Mouse (Mus musculus) G1E-ER4 (cell line): ENCODE results near the gene Fam173b. TPM values are rescaled to one million over a fixed set of nuclear protein-coding genes. Genes with fewer than 3 reads are reported as not detected.

ENCODE experiments used
- GATA1 ChIP-seq: IDR thresholded peaks from one replicate; pipeline ENCODE4 v1.8.0; 2012; ENCODE audit warnings: low read length, inconsistent platforms
- polyA plus RNA-seq: library from polyadenylated mRNA; stranded (reverse); fragments of >175 nt; gene quantifications from 2 replicates; pipeline ENCODE4 v1.2.3, GENCODE M21; 2012

Fam173b gene
- polyA plus RNA-seq, 1 experiment = 3.9 TPM

DNA sequence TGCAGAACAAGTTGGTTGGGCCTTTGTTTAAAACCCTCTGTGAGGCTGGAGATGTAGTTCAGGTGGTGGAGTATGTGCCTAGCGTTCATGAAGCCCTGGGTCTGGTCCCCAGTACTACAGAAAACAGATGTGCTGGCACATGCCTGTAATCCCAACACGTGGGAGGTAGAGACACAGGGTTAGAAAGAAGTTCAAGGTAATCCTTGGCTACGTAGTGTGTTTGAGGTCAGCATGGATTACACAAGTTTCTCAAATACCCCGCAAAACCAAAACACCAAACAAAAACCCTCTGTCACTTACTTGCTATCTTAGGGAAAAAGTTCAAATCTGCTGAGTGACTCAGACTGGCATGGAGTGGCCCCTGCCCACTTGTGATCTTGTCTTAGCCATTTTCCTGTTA lies 10.3 kb downstream of the Fam173b start:
- no peak for TF ChIP-seq GATA1

GRCm38 (mm10) chr15:31613826-31614453 lies 12.3 kb downstream of the Fam173b start:
- TF ChIP-seq GATA1 = no peak

DNA sequence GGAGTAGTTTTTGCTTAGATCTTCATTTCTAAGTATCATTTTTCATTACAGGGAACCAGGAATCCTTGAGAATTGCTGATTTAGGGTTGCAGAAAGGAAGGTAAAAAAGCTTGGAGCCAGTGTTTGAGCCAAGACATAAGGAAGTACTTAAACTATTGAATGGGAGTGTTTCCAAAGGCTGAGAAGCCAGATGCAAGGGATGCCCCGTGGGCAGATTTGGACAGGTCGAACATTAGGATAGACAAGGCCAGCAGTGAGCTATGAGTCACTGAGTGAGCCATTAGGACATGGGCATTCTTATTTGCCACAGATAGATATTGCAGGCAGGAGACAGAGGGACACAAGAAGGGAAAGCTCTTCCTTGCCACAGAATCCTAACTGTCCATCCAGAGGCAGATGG lies 13.0 kb downstream of the Fam173b start:
- no peak for TF ChIP-seq GATA1

DNA sequence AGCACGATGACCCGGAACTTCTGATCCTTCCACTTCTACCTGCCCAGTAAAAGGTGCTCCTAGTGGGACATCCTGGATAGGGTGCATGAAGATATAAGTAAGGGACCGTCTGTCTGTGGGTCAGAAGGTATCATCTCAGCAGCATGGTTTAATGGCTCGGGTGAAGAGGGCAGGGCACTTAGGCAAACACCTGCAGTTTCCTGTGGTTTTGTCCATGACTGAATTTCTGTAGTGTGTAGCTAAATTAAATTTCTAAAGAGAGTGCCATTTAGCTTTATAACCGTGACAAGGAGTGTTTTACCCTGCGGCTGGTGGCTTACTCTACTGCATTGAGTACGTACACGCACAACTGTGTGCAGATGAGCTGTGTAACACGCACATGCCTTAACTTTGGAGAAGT lies 15.6 kb downstream of the Fam173b start:
- TF ChIP-seq GATA1 = no peak

DNA sequence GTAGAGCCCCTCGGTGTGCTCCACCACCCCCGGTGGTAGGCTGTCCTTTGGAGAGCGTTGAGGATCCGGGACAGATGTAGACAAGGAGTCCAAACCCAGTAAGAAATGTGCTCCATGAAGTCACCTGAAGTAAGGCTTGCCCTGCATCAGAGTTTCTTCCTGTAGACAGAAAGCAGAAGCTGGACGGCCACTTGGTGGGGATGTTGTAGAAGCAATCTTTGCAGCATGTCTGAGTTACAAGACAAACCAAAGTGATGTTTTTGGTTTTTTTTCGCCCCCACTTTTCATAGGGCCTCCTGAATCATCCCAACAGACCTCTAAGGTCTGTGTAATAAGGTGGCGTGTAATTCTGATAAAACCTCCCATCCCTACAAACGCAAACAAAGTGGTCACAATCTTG lies 17.9 kb downstream of the Fam173b start:
- TF ChIP-seq GATA1 = no peak

DNA sequence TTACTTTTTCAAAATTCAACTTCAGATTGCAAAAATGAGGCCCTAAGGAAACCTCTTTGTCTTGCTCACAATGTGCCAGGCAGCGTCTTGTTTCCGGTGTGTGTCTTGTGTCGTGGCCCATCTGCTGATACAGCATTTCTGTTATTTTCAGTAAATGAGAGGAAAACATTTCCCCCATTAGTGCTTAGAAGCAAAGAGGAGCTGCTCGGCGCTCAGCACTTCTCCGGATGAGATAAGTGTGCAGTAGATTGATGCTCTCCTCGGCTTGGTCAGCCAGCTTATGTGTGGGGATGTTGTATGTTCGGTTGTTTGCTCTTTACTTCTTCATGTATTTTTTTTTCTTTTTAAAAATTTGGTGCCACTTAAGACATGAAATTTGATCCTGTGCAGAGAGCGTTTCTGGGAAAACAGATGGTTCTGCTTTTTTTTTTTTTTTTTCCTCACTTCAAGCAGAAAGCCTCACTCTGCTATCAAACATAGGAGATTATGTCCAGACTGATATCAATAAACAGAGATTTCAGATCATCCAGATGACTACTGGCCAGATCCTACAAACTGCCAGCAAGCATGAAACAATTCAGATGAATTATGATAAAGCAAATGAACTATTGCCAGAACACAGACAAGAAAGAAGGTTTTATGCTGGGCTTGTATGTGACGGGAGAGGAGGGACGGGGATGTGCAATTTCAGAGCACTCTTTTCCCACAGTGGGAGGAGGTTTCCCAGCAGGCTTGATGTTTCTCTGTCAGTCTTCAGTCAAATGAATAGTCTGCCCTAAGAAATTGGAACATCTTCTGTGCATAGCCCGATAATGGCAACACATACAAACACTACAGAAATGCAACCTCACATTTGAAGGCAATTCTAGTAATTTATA lies 25.9 kb downstream of the Fam173b start:
- no peak for TF ChIP-seq GATA1

DNA sequence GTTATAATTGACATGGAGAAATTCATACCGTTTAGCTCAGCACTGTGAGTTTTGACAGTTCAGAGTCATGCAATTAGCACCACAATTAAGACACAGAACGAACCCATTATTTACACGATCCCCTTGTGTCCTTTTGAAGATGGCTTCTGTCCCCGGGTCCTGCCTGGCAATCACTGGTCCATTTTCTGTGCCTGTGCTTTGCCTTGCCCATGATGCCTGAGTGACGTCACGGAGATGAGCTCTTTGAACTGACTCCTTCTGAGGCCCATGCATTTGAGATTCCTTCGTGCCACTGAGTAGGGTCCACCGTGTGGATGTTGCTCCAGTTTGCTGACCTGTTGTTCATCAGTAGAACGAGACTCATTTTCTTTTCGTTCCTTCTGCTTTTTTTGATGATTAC lies 26.5 kb downstream of the Fam173b start:
- no peak for TF ChIP-seq GATA1

DNA sequence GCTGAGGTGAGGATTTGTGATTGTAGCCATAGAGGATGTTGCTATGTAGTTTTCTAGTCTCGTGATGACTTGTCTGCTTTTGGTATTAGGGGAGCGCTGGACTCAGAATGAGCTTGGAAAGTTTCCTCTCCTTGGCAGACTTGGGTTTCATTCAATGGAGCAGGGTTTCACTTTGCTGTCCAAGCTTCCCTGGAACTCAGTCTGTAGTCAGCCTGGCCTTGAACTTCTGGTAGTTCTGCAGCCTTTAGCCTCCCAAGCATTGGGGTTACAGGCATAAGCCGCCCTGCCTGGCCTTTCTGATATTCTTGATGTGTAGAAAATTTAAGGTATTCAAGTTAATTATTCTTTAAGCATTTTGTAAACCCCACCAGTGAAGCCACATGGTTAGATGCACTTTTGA lies 27.9 kb downstream of the Fam173b start:
- TF ChIP-seq GATA1 = no peak

DNA sequence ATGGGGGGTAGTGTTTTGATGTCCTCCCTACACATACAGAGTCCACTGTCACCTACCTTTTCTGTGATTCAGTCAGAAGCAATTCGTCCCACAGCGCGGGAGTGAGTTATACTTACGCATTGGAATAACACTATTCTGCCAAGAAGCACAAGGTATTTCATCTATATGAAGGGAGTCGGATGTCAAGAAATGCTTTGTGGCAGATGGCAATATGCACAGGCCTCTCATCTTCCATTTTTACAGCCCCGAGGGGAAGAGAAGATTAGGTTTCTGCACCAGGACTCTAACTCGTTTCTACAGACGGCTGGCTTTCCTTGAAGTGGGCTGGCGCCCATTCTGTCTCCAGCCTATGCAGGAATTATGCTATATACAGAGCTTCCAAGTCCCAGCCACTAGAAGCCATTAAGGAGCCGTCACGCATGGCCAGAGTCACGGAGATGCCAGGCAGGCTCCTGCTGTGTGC lies 29.8 kb downstream of the Fam173b start:
- TF ChIP-seq GATA1 = no peak

DNA sequence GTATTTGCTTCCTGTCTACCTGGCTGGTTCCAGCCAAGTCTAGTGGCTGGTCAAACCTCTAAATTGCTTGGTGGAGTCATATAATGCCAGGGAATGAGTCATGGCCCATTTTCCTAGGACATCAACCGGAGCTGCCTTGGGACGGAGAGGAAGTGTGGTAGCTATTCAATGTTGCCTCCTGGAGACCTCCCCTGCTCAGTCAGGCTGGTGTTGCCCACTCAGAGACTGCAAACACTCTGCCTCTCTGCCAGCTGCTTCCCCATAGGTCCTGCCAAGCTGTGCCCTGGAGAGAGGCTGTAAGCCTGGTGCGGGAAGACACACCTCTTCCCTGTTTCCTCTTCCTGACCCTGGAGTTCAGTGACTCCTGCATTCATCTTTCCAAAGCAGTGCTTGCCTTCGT lies 30.8 kb downstream of the Fam173b start:
- TF ChIP-seq GATA1 = no peak

GRCm38 (mm10) chr15:31634582-31634981 lies 32.9 kb downstream of the Fam173b start:
- no peak for TF ChIP-seq GATA1

DNA sequence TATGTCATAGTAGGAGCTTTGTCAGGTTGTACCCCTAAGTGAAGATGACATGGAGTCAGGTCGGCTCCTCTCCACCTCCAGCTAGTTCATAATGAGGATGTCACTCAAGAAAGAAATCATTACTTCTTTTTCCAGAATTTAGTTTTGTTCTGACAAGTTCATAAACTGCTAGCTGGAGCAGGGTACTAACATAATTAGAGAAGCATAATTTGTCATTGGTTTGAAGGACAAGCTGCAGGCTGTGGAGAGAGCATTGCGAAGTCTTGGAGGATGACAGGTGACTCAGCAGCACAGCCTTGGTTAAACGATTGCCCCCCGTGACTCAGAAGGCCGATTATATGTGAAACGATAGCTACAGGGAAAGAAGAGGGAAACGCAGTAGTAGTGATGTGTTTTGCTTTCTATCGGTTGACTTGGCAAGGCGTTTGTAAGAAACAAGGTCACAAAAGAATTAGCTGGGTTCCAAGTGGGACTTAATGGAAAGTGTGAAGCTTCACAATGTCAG lies 34.5 kb downstream of the Fam173b start:
- TF ChIP-seq GATA1 = no peak

- TF ChIP-seq GATA1 = no peak
Measured at GRCm38 (mm10) chr15:31647225-31647624, 45.6 kb downstream of the Fam173b start.

GRCm38 (mm10) chr15:31647851-31648569 lies 46.4 kb downstream of the Fam173b start:
- TF ChIP-seq GATA1 = no peak

DNA sequence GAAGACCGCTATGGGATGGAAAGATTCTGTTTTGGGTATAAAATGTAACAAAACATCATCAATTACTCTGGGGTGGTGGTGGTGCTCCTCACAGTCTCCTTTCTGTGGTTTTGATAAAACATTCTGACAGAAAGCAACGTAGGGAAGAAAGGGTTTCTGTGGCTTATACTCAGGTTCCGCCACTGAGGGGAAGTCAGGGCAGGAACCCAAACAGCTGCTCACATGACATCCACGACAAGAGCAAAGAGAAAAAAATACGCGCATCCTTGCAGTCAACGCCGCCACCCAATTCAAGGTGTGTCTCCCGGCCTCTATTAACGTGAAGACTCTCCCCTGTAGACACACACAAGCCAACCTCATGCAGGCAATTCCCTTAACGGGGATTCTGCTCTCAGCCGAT lies 48.0 kb downstream of the Fam173b start:
- no peak for TF ChIP-seq GATA1

- TF ChIP-seq GATA1 = no peak
Measured at GRCm38 (mm10) chr15:31650821-31651220, 49.2 kb downstream of the Fam173b start.
